Mouse (Mus musculus) cerebellum, postnatal 36 days (tissue): ENCODE measurements around the gene Angptl4.
A peak's percentile ranks its signal among the peaks of the same experiment; 100 is the strongest.
"Not testable (repeated sequence)": the region's sequence is repeated elsewhere in the genome, so short reads cannot be mapped to it uniquely, and the experiment has no call there.

ENCODE experiments used
- DNase-seq, 2 experiments: peaks; one replicate each; pipeline ENCODE4 v3.0.0; 2021 to 2022; ENCODE audit warnings: mixed read lengths in 2 of 2

Angptl4 gene

GRCm38 (mm10) chr17:33781124-33781977 is at the start of gene Angptl4:
Gene Angptl4 (minus strand): TSS chr17:33781830.
- DNase-seq = peak in 1 of 2 experiments; percentile 37

- DNase-seq = no peak
These were observed 47.9 kb upstream of the Angptl4 start for GRCm38 (mm10) chr17:33829561-33829960.

DNA sequence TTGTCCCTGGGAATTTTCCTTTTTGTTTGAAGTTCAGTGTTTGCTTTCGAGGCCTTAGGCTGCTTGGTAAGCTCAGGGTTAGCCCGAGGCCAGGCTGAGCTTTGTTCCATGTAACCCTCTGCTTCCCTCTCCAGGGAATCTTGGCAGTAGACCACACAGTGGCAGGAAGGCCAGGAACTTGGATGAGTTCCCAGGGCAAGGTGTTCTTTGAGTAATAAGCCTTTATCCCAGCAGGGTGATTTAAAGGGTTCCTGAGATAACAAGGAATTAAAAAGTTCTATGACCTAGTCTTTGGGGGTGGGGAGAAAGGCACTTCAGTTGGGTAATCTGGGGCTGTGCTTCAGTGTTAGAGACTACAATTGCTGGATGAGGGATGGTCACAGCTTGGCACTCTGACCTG is 47.3 kb upstream of the Angptl4 start:
- peak; percentile 54 to 71 for DNase-seq

DNA sequence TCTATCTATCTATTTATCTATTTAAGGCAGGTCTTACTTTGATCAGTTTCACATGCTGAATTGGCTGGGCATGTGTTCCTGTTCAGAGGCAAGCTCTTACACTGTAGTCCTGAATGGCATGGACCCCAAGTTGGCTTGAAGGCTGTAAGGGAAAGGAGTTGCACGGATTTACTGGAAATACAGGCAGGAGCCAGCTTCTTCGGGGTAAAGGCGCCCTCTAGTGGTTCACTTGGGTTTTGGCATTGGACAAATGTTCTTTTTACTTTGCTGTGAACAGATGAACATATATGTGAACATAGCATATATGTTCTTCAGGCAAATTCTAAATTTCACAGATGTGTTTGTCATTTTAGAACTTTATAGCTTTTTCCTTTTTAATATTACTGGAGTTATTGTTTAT is 45.2 kb upstream of the Angptl4 start:
- DNase-seq = peak; percentile 66 to 81

- no peak for DNase-seq
These were observed 43.8 kb upstream of the Angptl4 start for GRCm38 (mm10) chr17:33825462-33825861.

DNA sequence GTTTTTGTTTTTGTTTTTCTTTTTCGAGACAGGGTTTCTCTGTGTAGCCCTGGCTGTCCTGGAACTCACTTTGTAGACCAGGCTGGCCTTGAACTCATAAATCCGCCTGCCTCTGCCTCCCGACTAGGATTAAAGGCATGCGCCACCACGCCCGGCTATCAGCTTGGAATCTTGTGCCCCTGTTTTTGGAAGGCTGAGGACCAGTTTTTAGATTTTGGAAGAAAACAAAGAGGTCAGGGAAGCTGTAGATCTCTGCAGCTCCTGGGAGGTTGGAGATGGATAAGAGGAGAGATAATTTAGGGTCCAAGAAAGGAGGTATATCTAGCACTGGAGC is 43.3 kb upstream of the Angptl4 start:
- not testable (repeated sequence) for DNase-seq

DNA sequence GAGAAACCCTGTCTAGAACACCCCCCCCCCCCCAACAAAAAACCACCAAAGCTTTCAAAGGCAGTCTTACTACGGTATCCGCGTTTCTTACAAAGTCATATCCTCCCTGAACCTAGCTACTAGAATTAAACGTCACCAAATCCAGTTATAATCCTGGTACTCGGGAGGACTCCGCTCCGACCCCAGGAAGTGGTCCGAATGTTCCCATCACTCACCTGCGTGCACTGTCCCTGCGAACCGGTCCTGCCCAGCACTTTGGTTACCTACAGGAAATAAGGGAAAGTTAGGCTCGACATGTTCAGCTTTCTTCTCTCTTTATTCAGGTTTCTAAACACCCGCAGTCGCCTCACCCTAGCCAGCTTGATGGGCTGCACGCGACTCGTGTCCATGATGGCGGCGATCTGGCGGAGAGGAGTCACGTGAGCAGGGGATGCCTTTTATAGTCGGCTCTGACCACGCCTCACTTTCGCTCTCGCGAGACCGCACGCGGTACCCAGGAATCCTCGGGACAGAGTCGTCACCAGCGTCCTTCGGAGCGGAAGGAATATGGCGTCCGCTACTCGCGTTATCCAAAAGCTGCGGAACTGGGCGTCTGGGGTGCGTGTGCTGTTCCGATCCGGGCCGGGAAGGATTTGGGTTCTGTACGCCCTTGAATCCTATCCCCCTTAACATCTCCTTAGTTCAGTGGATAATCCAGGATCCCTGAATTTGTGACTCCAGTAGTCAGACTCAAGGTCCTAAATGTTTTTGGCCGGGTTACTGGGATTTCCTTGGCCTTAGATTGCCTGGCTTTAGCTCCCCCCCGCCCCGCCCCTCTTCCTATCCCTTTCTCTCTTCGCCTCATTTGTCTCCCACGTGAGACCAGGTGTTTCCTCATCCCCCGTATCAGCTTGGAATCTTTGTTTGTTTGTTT is 42.7 kb upstream of the Angptl4 start, which contains the start of the genes Rps28 and Ndufa7:
Gene Rps28 (minus strand): TSS at position 479 of the 913 bp plus-strand sequence.
Gene Ndufa7 (plus strand): TSS at position 489 of the 913 bp plus-strand sequence.
- peak; percentile 98 to 99 for DNase-seq

- not testable (repeated sequence) for DNase-seq
These were observed 41.5 kb upstream of the Angptl4 start for GRCm38 (mm10) chr17:33823171-33823570.

- DNase-seq = no peak
These were observed 40.9 kb upstream of the Angptl4 start for GRCm38 (mm10) chr17:33822436-33822959.

GRCm38 (mm10) chr17:33817969-33818643 is 36.5 kb upstream of the Angptl4 start:
- DNase-seq = no peak

- peak; percentile 86 to 94 for DNase-seq
These were observed 35.7 kb upstream of the Angptl4 start for GRCm38 (mm10) chr17:33817184-33817968.

DNA sequence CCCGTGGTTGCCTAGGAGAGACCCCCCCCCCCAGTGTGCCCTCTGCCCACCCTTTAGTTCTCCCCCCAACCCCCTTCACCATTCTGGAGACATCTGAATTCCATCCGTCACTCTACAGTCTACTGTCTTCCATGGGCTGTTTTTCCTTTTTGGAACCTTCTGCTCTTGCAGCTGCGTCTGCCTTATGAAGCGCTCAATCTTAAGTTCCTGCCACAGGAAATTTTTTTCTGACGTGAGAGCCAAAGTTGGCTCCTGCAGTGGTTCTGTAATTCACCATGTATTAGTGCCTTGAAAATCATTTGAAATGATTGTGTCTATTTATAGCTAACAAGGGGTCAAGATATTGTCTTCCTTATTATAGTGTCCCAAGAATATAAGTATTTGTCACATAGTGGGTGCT is 35.0 kb upstream of the Angptl4 start:
- no peak for DNase-seq

DNA sequence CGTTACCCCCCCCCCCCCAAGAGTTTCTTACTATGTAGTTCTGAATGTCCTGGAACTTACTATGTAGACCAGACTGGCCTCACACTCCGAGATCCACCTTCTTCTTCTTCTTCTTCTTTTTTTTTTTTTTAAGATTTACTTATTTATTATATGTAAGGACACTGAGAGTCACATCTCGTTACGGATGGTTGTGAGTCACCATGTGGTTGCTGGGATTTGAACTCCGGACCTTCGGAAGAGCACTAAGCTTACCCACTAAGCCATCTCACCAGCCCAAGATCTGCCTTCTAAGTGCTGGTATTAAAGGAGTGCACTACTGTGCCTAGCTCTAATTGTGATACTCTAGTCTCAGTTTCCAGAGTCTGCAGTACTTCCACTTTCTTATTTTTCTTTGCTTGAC is 33.8 kb upstream of the Angptl4 start:
- DNase-seq = no peak

GRCm38 (mm10) chr17:33812990-33813389 is 31.4 kb upstream of the Angptl4 start:
- no peak for DNase-seq

DNA sequence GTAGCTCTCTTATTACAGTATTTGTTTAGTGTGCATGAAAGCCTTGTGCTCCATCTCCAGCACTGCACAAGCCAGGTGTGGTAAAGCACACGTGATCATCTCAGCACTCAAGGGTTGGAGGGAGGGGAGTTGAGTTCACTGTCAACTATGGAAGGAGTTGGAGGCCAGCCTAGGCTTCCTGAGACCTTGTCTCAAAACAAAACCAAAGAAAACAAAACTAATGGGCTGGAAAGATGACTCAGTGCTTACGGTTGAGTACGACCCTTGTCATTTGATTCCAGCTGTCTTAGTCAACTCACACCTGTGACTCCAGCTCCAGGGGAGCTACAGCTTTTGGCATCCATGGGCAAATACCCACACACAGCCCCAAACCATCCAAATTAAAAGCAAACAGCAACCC is 30.8 kb upstream of the Angptl4 start:
- DNase-seq = no peak

DNA sequence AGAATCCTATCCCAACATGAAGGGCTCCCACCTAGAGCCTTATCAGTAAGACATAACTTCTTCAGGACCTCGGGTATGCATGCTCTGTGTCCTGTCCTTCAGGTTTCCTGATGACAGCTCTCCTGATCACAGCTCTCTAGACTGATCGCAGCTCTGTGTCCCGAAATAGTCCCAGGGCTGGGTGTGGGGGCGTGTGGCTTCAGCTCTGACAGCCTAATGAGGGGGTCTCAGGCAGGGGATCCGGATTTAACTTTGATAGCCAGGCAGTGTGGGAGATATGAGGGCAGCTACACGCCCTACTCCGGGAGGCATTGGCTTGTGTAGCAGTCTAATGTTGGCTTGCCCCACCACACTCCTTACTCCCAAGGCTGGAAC is 29.5 kb upstream of the Angptl4 start:
- no peak for DNase-seq

- peak; percentile 84 to 89 for DNase-seq
These were observed 28.9 kb upstream of the Angptl4 start, which contains the start of gene Kank3 for GRCm38 (mm10) chr17:33810334-33811141. Gene Kank3 (plus strand): TSS chr17:33810519.

- DNase-seq = no peak
These were observed 26.6 kb upstream of the Angptl4 start for GRCm38 (mm10) chr17:33808192-33808591.

DNA sequence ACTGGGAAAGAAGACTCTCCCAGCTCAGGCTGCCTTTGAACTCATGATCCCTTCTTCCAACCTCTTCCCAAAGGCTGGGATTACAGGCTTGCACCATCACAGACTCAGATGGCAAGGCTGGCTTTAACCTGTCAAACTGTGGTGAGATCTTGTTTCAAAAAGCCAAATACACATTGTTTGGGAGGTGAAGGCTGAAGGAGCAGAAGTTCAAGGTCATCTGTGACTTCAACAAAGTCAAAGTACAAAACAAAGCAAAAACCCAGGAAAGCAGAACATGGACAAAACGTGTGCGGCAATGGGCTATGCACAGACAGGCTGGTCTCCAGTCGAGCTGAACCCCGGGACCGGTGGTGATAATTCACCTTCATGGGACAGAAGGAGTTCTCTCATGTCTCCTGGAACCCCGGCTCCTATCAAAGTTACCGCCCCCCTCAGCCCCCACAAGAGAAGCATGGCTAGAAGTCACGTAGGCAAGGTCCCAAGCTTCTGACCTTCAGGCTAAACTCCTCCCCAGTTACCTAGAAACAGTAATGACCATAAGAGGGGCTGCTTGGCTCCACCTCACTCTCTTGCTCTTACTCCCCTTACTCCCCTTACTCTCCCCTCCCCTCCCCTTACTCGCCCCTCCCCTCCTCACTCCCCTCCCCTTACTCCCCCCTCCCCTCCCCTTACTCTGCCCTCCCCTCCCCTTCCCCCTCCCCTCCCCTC is 25.7 kb upstream of the Angptl4 start:
- no peak for DNase-seq

DNA sequence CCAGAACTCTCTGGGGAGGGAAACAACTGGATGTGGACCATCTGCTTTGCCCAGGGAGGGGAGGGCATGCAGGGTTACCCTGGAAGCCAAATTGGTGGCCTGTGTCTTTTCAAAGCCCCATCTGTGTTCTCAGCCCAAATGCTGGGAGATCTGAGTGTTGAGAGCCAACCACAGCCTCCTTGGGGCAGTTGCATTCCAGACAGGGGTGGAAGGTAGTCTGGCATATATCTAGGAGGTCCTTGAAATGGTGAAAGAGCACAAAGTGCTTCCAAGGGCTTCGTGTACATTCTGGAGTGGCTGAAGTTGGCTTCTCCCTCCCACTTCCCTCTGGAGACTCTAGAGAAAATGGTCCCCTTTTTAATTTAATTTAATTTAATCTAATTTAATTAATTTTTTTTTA is 23.1 kb upstream of the Angptl4 start:
- no peak for DNase-seq
